ENCODE assay signal across 26 mouse cellular contexts in genomic region chr15:88579461-88579860, GRCm38 (mm10). TPM values are rescaled to one million over a fixed set of nuclear protein-coding genes. Genes with fewer than 3 reads are reported as not detected.
DNase-seq lines count a peak whose midpoint lies in the region; ATAC-seq lines count a peak whose summit lies in the region.
"Had no signal": no experiment of that assay in that cellular context is flagged by ENCODE, and none has a peak within 500 bp of the region (broad histone marks: within the 10 kb centered on the region; RNA-seq: fewer than 3 reads in every experiment).

No protein-coding gene starts in this region.

- no peak overlapping the region for H3K27ac ChIP-seq in embryonic facial prominence, embryonic 10.5 days (replicated peaks)
- H3K27ac ChIP-seq: embryonic facial prominence, embryonic 15.5 days; forebrain, embryonic 10.5 days; forebrain, embryonic 15.5 days; heart, embryonic 10.5 days; heart, embryonic 15.5 days; hindbrain, embryonic 15.5 days had no signal

- H3K4me3 ChIP-seq in embryonic facial prominence, embryonic 10.5 days: no peak overlapping the region
- H3K4me3 ChIP-seq: embryonic facial prominence, embryonic 15.5 days; erythroblast, embryonic 14.5 days; forebrain, embryonic 10.5 days; forebrain, embryonic 15.5 days; heart, embryonic 10.5 days; heart, embryonic 15.5 days; hindbrain, embryonic 15.5 days had no signal

- no peak for DNase-seq in cerebellum, postnatal 4 days (ENCODE audit: low spot score in 2 of 2)
- peak; percentile 94 for DNase-seq in cerebellum, adult 11-12 months
- peak; percentile 96 for DNase-seq in cerebellum, adult 9-10 months
- peak; percentile 88 to 93 for DNase-seq in cerebellum, postnatal 25 days
- DNase-seq in yolk sac, embryonic 10.5 days (ENCODE audit: low spot score): no peak
- DNase-seq in embryonic facial prominence, embryonic 10.5 days (ENCODE audit: low spot score): no peak
- DNase-seq: adrenal gland, postnatal 14 days; B cell, adult 2 months; gastrocnemius, postnatal 10 days; heart, adult 18-20 months; heart, postnatal 14 days; kidney, adult 8-10 months had no signal

- H3K9me3 ChIP-seq in embryonic facial prominence, embryonic 10.5 days: no peaks in the 10 kb centered on the region
- H3K9me3 ChIP-seq: embryonic facial prominence, embryonic 15.5 days; forebrain, embryonic 10.5 days; forebrain, embryonic 15.5 days; heart, embryonic 10.5 days; heart, embryonic 15.5 days; hindbrain, embryonic 15.5 days had no signal

- H3K27me3 ChIP-seq in embryonic facial prominence, embryonic 10.5 days (replicated peaks; ENCODE audit: low read depth, poor library complexity, severe bottlenecking): no peaks in the 10 kb centered on the region
- H3K27me3 ChIP-seq: embryonic facial prominence, embryonic 15.5 days; forebrain, embryonic 15.5 days; heart, embryonic 15.5 days; hindbrain, embryonic 15.5 days had no signal

- no peaks in the 10 kb centered on the region for H3K36me3 ChIP-seq in embryonic facial prominence, embryonic 10.5 days (replicated peaks)
- H3K36me3 ChIP-seq: embryonic facial prominence, embryonic 15.5 days; forebrain, embryonic 10.5 days; forebrain, embryonic 15.5 days; G1E; heart, embryonic 10.5 days; heart, embryonic 15.5 days; hindbrain, embryonic 15.5 days had no signal

- no peaks in the 10 kb centered on the region for H3K4me1 ChIP-seq in embryonic facial prominence, embryonic 10.5 days
- H3K4me1 ChIP-seq: embryonic facial prominence, embryonic 15.5 days; forebrain, embryonic 10.5 days; forebrain, embryonic 15.5 days; heart, embryonic 10.5 days; heart, embryonic 15.5 days; hindbrain, embryonic 15.5 days had no signal

- peak; percentile 74 for ATAC-seq in cerebellum, adult (ENCODE audit: insufficient number of reproducible peaks, low FRiP score, low TSS enrichment)
- ATAC-seq in activated CD4-positive, CD25-positive, alpha-beta regulatory T cell, adult 4 months: no peak
- ATAC-seq: CD4-positive, CD25-positive, alpha-beta regulatory T cell, adult 4 months; forebrain, embryonic 15.5 days; inflammation-experienced regulatory T-cells, adult 6 months; intestine, postnatal 0 days had no signal

- WGBS in embryonic facial prominence, embryonic 10.5 days: 88% methylated on average over 6 of the region's 6 CpGs

RNA-seq across cellular contexts. Expression of gene Zdhhc25, which starts 20.6 kb away (rescaled TPM):
- polyA plus RNA-seq in embryonic facial prominence, embryonic 10.5 days (2016; fragmentation: Nextera tagmentation; extraction: Ambion mirVana): not detected in 2 replicates
- not detected for polyA plus RNA-seq in activated CD4-positive, CD25-positive, alpha-beta regulatory T cell, adult 4 months (2017; shearing (Covaris generic))
- polyA plus RNA-seq: CD4-positive, CD25-positive, alpha-beta regulatory T cell, adult 4 months; embryonic facial prominence, embryonic 11.5 days; embryonic facial prominence, embryonic 15.5 days; erythroblast, embryonic 14.5 days; forebrain, embryonic 10.5 days; forebrain, embryonic 15.5 days; G1E; heart, embryonic 10.5 days; heart, embryonic 15.5 days; hindbrain, embryonic 15.5 days; inflammation-experienced regulatory T-cells, adult 6 months; intestine, postnatal 0 days had no signal

Comparison
In these comparisons a context has a peak if more than half of its experiments do, and no peak if none do; other contexts are left out.
1. DNase-seq: peak in cerebellum, adult 11-12 months (single experiment), cerebellum, adult 9-10 months (single experiment) and cerebellum, postnatal 25 days (2 of 2); none in cerebellum, postnatal 4 days (0 of 2), yolk sac, embryonic 10.5 days (single experiment) and embryonic facial prominence, embryonic 10.5 days (single experiment).